Mouse (Mus musculus) embryo, embryonic 10 days (tissue): ENCODE measurements at regions not wholly inside any gene's neighbourhood (a gene's known extent, or its start where the extent isn't known, plus 50 kb on each side); places are given as distances from the start of the nearest gene placed in this dataset.

Experiments
- DNase-seq: peaks from one replicate; pipeline ENCODE4 v3.0.0-alpha.2; 2015; ENCODE audit warnings: low spot score

DNA sequence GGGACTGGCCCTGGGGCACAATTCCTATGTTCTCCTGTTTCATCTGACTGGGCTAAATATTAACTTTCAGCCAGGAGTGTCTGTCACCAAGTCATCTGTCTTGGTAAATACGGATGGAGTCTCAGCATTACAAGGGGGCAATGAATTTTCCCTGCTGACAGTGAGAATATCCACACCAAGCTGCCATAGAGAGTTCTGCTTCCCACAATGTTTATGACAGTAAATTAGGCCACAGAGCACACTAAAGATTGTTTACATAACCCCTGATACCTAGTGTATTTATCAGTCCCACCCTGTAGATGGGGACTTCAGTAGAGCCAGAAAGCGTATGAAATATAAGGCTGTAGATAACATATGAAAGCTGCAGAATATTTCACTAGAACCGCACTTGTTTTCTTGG is 150.6 kb upstream of the Osr1 start:
- DNase-seq = no peak

DNA sequence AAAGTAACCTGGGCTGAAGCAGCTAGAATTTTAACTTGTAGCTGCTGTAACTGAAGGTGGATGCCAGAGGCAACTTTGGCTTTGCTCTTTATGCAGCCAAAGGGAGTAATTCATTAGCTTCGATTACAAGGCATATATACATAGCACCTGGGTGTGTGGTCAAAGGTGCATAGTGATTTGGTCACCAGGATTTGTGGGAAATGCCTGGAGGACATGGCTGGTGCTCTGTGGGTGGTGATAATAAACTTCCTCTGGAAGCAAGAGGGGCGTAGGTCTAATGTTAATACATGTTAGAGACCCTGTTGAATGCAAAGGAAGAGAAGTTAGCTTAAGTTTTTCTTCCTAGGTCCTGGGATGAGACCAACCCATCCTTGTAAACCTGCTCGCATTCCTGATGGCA is 139.3 kb upstream of the Osr1 start:
- no peak for DNase-seq

GRCm38 (mm10) chr12:9438575-9439161 is 131.2 kb upstream of the Osr1 start:
- DNase-seq = peak; percentile 48

- peak; percentile 33 for DNase-seq
These were observed 119.3 kb upstream of the Osr1 start for GRCm38 (mm10) chr12:9450620-9451019.

DNA sequence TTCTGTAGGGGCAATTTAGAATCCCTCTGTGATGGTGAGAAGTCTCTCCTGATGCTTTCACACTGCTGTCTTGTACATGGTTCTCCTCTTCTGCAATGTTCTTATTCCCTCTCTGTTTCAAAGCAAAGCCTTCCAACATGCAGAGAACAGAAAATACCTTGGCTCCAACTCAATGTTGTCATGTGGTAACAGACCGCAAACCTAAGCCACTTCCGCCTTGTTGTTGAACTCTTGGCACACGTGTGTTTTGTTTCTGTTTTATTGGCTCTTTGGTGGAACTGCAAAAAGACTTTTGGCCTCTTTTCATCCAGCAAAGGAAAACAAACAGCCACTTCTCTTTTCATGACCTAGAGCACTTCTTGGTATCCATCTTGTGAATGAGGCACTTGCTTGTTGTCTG is 109.7 kb upstream of the Osr1 start:
- DNase-seq = no peak

DNA sequence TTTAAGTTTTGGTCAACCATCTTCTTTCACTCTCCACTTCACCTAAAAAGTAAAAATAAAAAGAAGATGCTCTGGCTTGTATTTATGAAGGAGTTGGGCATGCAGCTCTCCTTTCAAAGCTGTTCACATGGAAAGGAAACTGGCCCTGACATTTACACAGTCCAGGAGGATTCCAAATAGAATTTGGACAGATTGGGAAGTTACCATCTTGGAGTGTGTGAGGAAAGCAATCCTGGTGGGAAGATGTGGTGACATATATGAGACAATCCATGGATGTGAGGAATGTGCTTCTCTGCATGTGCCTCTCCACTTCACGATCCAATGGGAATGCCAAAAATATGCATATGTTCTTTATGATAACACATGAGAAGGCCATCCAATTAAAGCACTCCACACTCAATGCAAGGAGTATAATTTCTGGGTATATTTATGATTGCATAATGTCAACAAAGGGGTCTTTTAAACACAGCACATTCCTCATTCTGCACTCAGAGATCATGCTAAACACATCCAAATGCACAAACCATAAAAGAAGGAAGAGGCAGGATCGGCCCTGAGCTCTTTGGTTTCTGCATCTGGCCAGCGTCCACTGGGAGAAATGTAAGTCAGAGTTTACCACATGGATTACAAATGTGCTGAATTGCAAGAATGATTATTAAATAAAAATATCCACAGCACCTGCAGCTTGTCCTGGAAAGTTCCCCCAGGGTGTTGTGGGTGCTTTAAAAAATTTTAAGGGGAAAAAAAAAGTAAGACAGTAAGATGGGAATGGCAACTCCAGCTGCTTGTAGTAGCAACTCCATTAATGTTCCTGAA is 100.1 kb upstream of the Osr1 start:
- no peak for DNase-seq

GRCm38 (mm10) chr12:9475836-9476235 is 94.1 kb upstream of the Osr1 start:
- no peak for DNase-seq

DNA sequence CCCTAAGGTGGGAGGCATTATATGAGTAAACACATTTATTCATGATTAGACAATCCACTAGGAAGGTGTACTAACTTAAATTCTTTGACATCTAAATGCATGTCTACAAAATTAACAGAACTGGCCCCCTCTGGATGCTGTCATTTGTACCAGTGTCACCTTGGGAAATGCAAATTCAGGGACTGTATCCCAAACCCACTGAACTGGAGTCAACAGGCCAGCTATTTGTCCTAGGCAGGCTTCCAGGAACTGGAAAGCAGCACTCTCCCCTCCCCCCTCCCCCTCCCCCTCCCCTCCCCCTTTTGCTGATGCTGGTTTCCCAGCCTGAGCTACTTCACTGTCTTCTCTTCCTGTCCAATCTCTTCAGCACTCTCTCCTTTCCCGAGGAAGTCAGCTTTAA is 91.7 kb upstream of the Osr1 start:
- DNase-seq = no peak

DNA sequence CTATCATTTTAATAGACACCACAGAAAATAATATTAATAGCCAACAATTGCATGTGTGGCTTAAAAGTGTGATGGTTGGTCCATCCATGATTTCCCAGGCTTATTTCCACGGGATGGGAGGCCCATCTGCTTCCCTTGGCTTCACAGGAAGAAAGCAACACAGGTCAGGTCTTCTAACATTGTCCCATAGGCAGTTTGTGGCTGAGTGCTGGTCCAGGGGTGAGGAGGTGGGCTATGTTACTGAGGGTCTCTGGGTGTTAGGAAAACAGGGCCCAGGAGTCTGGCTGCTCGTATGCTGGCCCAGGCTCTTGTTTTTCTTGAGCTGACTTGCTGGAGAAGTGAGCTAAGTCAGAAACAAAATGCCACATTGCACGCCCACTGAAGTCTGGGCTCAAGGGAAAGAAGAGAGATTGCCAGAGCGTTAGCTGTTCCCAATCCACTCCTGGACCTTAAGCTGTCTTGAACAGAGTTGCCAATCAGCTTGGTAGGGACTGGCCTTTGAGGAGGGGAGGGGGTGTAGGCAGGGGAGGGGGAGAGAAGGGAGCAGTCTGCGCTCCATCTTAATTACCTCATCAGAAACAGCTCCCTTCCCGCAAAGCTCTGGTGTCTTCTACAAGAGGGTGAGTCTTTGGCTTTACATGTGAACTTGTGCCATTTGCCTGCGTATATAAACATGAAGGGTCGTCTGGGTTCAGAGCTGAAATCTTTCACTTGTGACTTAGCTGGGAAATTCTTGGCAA is 82.1 kb upstream of the Osr1 start:
- DNase-seq = no peak

GRCm38 (mm10) chr12:9513926-9514325 is 56.0 kb upstream of the Osr1 start:
- no peak for DNase-seq

DNA sequence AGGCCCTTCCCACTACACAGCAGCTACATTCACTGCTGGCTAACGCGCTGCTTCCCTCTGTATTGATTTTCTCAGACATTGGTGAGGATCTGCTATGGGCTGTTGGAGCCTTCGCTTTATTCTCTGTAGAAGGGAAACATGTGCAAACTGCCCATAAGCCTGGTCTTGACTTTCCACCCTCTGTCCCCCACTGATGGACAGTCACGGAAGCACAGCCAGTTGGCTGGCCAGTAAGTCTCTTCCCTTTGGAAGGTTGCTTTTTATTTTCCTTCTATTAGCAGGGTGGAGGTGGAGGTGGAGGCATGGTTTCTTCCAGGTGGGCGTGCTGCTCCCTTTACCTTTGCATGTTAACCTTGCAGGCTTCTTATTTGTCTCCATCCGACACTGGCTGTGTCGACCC is 51.1 kb upstream of the Osr1 start:
- no peak for DNase-seq

DNA sequence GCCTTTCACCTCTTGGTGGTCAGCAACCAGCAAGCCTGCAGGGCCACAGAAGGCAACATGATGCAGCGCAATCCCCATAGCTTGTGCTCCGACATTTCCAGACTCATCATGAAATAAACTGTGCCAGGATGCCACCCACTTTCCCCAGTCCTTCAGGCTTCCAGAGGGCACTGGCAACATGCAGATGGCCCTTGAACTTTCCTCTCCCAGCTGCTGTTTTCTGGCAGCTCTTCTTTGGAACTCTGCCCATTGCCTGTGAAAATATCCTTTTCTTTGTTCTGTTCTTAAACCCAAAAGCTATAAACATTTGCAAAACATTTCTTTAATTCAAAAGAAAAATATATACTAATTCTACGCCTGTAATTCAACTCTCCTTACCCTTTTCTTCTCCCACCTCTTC is 50.6 kb upstream of the Osr1 start:
- no peak for DNase-seq
